Mouse (Mus musculus): Measurements from ENCODE around the gene Trim58. TPM values are rescaled to one million over a fixed set of nuclear protein-coding genes. Genes with fewer than 3 reads are reported as not detected.

The Trim58 gene
- polyA plus RNA-seq (2012; rRNA removed), result 0.08 and 0.12 TPM in 2 replicates

- no peak for DNase-seq (ENCODE audit: extremely low spot score in 1 of 2, low spot score in 1 of 2)
These were observed at the start of gene Trim58 for GRCm38 (mm10) chr11:58640272-58640867. Gene Trim58 (plus strand): TSS chr11:58640465.

- DNase-seq (ENCODE audit: extremely low spot score in 1 of 2, low spot score in 1 of 2), result no peak
These were observed 45.5 kb upstream of the Trim58 start, which contains the start of gene Olfr324 for GRCm38 (mm10) chr11:58594814-58595213. Gene Olfr324 (plus strand): TSS chr11:58595114.

DNA sequence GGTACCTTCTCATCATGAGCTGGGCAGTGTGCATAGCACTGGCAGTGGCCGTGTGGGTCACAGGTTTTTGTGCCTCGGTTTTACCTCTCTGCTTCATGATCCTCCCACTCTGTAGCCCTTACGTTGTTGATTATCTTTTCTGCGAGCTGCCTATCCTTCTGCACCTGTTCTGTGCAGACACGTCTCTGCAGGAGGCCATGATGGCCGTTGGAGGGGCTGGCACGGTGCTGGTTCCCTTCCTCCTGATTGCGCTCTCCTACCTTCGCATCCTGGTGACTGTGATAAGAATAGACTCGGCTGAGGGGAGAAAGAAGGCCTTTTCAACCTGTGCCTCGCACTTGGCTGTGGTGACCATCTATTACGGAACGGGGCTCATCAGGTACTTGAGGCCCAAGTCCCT lies 42.4 kb upstream of the Trim58 start:
- DNase-seq (ENCODE audit: extremely low spot score in 1 of 2, low spot score in 1 of 2), result no peak

GRCm38 (mm10) chr11:58602062-58602461 lies 38.2 kb upstream of the Trim58 start:
- no peak for DNase-seq (ENCODE audit: extremely low spot score in 1 of 2, low spot score in 1 of 2)

- DNase-seq (ENCODE audit: extremely low spot score in 1 of 2, low spot score in 1 of 2), result no peak
These were observed 37.3 kb upstream of the Trim58 start for GRCm38 (mm10) chr11:58602800-58603560.

DNA sequence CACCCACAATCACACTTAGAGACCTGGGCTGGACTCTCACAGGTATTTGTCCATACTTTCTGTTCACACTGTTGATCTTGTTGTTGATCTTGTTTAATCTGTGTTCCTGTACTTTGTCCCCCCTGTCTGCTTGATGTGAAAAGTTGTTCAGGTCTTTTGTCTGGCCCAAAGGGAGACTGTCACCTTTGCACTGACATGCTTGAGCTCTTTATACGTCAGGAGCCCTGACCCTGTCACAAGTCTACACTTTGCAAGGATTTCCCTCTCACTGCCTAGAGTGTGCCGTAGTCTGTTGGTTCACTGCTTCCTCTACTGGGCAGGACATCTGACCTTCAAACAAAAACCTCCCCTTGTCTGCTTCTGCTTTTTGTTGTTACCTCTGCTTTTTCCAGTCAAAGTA lies 35.6 kb upstream of the Trim58 start:
- no peak for DNase-seq (ENCODE audit: extremely low spot score in 1 of 2, low spot score in 1 of 2)

DNA sequence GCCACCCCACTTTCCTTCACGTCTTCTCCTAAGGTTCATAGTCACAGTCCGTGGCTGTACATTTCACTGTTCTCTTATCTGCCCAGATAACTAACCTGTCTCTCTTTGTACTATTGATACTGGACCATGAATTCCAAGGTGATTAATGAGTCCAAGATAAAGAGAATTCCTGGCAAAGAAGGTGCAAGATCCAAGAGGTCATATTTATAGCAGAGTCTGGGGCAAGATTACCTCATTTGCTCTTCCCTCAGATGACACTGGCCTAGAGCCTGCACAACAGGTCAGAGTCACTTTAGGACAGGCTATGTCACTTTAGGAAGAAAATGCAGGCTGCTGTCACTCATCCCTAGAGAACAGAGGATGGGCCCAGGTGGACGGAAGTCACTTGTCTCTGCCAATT lies 35.0 kb upstream of the Trim58 start:
- no peak for DNase-seq (ENCODE audit: extremely low spot score in 1 of 2, low spot score in 1 of 2)

- DNase-seq (ENCODE audit: extremely low spot score in 1 of 2, low spot score in 1 of 2), result no peak
These were observed 33.9 kb upstream of the Trim58 start for GRCm38 (mm10) chr11:58606177-58606919.

DNA sequence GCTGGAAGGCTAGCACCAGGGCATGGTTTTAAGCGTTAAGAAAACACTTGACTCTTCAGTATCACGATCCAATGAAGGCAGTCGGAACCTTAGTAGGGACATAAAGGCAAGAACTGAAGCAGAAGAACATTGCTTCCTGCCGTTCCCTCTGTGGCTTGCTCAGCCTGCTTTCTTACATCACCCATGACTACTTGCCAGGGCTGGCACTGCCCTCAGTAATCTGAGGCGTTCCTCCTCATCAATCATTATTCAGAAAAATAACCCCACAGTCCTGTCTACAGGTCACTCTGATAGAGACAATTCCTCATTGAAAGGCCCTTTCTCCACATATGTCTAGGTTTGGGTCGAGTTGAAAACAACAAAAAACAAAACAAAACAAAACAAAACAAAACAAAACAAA lies 33.2 kb upstream of the Trim58 start:
- no peak for DNase-seq (ENCODE audit: extremely low spot score in 1 of 2, low spot score in 1 of 2)

GRCm38 (mm10) chr11:58613359-58613758 lies 26.9 kb upstream of the Trim58 start:
- DNase-seq (ENCODE audit: extremely low spot score in 1 of 2, low spot score in 1 of 2), result no peak

DNA sequence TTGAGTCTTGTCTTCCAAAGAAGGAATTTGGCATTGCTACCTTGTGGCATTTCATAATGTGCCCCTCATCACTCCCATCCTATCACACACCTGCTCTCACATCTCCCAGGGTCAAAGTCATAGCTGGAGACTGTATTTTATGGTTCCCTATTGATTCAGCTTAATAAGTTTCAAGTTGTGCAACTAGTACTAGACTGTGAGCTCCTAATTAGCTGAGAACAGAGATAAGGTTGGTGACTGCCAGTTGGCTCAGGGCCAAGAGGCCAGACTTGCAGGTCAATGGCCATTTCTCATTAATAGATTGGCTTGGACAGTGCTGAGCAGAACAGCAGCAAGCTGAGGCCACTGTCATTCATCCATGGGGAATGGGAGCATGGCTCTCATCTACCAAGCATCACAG lies 25.7 kb upstream of the Trim58 start:
- no peak for DNase-seq (ENCODE audit: extremely low spot score in 1 of 2, low spot score in 1 of 2)

DNA sequence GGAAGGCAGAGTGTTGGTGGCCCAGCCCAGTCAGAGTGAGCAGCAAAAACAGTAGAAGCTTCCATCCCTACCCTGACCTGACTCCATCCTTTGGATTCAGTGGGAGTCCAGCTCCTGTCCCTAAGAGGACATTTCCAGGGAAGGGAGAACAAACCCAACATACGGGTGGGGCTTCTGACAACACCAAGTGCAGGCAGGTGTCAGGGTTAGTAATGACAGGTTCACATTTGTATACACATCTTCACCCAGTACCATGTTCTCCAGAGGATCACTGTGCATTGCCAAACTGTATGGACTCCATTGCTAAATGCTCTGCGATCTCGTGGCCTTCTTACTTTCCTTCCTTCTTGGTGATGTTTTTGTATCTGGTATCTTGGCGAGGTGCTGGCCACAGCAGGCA lies 24.3 kb upstream of the Trim58 start, which contains the start of gene 2210407C18Rik:
2210407C18Rik (minus strand) TSS at position 101 of the 400 bp plus-strand sequence.
- no peak for DNase-seq (ENCODE audit: extremely low spot score in 1 of 2, low spot score in 1 of 2)

DNA sequence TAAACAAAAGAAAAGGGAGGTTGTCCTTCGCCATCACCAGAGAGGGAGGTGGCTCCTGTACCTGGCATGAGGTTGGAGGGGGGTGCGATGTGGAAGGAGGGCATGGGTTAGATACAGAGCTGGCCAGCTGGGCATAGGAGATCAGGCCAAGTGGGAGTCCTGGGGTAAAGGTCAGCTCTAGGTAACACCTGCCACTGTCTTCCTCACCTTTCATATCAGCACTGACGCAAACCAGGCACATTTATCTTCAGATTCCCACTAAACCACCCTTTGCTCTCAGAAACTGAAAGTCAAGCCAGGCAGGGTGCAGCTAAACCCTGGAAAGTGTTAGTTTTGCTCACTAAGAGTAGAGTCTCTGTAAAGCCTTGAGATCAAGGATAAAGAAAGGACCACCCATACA lies 21.9 kb upstream of the Trim58 start:
- no peak for DNase-seq (ENCODE audit: extremely low spot score in 1 of 2, low spot score in 1 of 2)

GRCm38 (mm10) chr11:58618793-58619192 lies 21.5 kb upstream of the Trim58 start:
- peak in 1 of 2 experiments; percentile 12 for DNase-seq (ENCODE audit: extremely low spot score in 1 of 2, low spot score in 1 of 2)

DNA sequence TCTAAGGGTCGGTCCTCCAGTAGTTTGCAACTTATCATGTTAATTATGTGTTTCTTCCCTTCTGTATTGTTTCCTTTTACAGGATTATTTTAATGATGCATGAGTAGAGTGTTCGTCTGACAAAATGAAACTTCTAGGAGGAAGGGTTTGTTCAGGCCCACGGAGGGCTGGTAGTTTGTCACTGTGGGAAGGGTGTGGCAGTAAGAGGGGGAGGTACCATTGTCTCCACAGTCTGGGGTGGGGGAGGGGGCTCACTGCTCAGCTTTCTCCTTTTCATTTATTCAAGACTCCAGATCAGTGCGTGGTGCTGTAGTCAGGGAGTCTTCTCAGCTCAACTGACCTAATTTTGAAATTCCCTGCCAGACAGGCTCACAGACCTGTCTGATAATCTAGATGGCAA lies 14.1 kb upstream of the Trim58 start:
- no peak for DNase-seq (ENCODE audit: extremely low spot score in 1 of 2, low spot score in 1 of 2)

- DNase-seq (ENCODE audit: extremely low spot score in 1 of 2, low spot score in 1 of 2), result no peak
These were observed 9.9 kb upstream of the Trim58 start, which contains the start of gene Olfr323 for GRCm38 (mm10) chr11:58630401-58630800. Gene Olfr323 (minus strand): TSS chr11:58630501.

GRCm38 (mm10) chr11:58634878-58635277 lies 5.4 kb upstream of the Trim58 start:
- DNase-seq (ENCODE audit: extremely low spot score in 1 of 2, low spot score in 1 of 2), result no peak

GRCm38 (mm10) chr11:58636376-58636977 lies 3.8 kb upstream of the Trim58 start:
- peak in 1 of 2 experiments; percentile 62 for DNase-seq (ENCODE audit: extremely low spot score in 1 of 2, low spot score in 1 of 2)

DNA sequence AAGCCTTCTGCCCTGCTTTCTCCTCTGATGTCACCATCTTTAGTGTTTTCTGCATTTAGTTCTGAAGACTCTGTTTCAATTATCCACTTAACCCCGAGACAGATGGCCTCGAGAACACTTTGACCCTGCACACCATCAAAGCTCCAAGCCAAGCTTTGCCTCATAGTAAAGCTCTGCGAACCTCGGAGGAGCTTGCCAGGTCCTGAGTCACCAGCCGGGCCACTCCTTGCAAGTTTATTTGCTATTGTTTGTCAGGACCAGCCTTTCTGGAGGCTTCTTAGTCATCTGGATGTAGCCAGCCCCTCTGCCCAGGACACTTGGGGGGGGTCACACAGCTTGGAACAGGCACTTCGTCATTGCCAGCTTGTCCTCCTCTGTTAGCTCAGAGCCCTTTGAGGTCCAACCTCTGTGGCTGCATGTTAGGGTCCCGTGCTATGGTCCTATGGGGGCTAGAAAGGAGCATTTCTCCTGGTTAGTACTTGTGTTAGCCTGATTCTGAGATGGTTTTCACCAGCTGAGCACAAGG lies 2.0 kb upstream of the Trim58 start:
- no peak for DNase-seq (ENCODE audit: extremely low spot score in 1 of 2, low spot score in 1 of 2)

DNA sequence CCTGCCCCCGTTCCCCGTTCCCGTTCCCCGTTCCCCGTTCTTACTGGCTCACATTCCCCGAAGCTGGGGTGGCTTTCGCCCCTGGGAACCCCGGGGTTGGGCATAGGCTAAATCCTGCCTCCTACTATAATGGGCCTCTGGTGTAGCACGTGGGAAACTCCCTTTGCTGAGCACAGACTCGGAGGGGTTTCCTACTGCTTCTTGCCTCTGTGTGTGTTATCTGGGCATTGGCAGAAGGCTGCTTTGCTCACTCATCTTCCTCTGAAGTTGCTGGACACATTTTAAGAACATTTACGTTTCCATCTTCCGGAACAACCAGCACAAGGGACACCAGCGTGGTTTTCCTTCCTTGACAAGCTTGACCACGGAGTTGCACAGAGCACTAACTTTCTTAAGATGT lies 792 bp downstream of the Trim58 start:
- DNase-seq (ENCODE audit: extremely low spot score in 1 of 2, low spot score in 1 of 2), result no peak

Data from frontal cortex, adult 2 months (tissue).